Mouse (Mus musculus) MN1 (cell line): ENCODE data around the gene Galnt9.

Experiments used
- DNase-seq: peaks from one replicate; pipeline ENCODE4 v3.0.0-alpha.2; 2016; ENCODE audit warnings: low spot score

Gene Galnt9

GRCm38 (mm10) chr5:110543951-110544690 is at the start of gene Galnt9:
Gene Galnt9, plus strand, starts transcription at chr5:110544355.
- no peak for DNase-seq

DNA sequence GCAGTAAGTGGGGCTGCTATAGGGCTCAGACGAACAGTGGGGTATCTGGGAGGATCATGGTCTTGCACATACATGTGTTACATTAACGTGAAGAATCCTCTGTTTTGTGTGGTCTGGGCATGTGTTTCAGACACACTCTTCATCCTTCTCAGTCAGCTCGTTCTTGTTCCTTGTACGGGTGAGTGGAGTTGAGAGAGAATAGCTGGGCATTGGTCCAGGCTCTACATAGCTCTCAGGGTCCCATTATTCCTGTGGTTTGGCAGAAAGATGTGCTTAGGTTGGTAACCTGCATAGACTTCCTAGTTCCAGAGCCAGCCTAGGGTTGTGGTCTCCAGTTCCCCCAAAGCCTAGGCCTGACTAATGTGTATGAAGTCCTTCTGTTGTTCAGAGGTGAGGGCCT is 49.8 kb upstream of the Galnt9 start:
- DNase-seq = no peak

- DNase-seq = no peak
Measured at GRCm38 (mm10) chr5:110495051-110495450, 49.1 kb upstream of the Galnt9 start.

DNA sequence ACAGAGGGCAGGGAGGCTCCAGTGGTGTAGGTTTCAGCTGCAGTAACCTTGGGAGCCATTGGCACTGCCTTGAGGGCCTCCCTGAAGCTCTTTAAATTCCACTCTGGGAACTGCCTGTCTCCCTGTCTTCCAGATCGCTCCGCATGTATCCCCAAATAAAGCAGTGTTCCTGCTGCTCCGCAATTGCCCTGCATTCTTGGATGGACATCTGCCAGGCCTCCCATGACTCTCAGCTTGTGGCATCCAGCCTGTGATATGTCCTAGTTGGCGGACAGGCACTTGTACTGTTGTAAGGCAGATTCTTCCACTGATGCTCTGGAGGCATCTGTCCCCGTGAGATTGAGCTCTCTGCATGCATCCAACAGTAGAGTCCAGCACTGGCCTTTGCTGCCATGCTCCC is 46.6 kb upstream of the Galnt9 start:
- DNase-seq = peak; percentile 23

DNA sequence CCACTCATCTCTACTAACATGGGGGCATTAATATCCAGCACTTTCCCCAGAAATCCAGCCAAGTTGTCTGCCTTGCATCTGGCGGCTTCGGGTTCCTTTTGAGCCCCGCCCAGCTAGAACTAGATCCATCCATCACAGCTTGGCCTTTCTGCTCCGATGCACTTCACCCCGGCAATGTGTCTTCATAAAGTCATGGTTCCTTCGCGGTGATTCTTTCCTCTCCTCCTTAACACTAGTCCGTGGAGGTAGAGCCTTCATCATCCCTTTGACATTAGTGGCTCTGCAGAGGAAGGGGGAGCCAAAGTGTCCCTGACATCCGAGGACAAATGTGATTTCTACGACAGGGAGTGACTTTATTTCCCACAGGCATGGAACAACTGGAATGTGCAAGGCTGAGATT is 46.1 kb upstream of the Galnt9 start:
- DNase-seq = no peak

- no peak for DNase-seq
Measured at GRCm38 (mm10) chr5:110500233-110500632, 43.9 kb upstream of the Galnt9 start.

DNA sequence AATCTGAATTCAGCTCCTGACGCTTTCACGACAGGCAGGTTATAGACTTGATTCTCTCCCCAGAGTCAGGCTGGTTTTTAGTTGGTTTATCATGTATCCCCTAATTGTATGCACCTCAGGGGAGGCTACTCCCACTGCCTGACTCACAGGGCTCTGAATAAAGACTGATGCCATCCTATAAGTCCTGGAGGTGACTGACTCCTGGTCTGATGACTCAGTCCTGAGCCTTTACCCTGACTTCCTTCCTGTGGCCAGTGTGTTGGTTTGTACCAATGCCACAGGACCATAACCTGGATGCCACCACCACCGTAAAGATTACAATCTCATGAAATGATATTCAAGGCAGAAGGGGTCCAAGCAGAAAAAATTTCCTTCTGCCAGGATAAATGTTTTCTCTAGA is 40.8 kb upstream of the Galnt9 start:
- no peak for DNase-seq

DNA sequence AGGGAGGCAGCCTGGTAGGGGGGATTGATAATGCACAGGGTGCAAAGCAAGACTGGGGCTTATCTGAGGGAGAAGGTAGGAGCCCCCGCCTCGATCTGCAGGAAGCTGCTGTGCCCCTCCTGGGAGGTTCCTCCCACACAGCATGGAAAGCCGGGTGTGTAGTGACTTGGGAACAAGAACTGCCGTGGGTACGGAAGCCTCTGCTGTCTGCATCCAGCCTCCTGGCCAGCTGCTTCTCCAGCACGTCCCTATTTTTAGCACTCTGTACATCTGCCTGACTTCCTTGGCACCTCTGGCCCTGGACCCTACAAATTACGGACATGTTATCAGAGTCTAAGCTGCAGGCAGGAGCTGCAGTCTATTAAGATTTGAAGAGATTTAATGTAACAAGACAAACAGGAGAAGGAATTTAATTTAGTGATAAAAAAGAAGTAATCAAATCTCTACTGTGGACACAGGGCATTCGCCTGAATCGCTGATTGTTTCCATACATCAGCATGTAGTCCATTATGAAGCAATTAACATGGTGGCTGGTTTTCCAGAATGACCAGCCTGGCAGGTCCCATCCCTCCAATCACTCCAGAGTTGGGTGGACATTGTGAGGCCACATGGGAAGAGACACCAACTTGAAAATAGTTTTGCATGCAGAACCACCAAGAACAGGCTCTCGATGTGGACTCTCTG is 38.4 kb upstream of the Galnt9 start:
- DNase-seq = peak; percentile 54

- DNase-seq = no peak
Measured at GRCm38 (mm10) chr5:110506295-110506616, 37.9 kb upstream of the Galnt9 start.

DNA sequence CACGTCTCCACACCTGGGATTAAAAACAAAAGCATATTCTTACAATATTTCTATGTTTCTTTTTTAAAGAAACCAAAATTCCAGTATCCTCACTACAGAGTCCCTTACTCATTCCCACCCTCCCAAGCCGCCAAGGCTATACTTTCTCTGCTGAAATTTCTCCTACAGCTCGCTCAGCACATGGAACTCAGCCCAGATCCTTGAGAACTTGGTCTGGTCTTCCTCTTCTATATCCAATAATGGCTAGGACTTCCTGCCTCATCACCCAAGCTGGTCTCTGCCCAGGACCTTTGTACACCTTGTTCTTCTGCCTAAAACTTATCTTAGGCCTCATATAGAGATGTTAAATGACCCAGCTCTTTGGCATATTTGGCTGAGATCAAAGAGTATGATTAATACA is 37.3 kb upstream of the Galnt9 start:
- DNase-seq = no peak

DNA sequence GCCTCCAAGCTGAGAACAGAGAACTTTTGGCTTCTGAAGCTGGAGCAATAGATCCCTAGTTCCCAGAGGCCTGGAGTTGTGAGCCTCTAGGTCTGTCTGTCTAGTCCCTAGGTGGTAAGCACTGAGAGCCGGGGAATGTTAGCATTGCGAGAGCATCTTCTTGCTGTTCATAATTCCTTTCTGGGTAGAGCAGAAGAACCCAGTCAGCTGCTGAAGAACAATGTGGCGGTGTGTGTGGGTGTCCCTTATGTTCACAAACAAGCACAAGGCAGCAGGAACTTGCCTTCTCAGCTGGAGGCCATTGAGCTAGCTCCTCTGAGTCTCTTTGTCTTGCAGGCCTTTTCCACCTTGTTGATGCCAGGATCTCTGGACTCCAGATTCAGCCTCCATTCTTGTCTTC is 36.2 kb upstream of the Galnt9 start:
- DNase-seq = no peak

DNA sequence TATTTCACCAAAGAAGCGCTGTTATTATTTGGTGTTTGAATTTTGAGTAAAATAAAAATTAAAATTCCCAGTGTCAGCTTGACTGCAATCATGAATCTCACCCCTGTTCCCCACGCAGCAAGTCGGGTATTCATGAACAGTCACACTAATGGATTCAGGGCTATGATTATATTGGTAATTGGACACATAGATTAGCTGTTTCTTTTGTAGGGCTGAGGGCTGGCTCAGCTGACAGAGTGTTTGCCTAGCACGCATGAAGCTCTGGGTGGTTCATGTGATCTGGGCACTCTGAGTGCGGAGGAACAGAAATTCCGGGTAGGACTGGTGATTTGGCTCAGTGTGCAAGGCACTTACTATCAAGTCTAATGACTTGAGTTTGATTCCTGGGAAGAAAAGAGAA is 33.8 kb upstream of the Galnt9 start:
- DNase-seq = no peak

DNA sequence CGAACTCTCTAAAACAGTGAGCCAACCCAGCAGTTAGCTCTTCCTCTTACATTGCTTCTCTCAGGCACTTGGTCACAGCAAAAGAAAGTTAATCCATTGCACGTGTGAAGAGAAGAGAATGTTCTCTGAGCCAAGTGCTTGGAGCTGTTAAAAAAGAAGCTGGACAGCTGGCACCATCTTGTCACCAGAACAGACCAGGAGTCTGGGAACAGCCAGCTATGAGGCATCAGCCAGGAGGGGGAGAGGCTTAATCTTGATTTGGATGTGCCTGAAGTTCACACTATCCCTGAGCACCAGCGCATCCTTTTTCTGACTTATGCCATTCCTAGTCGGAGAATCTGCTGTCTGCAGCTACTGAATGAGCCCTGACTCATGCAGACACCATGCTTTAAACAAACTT is 30.4 kb upstream of the Galnt9 start:
- no peak for DNase-seq

DNA sequence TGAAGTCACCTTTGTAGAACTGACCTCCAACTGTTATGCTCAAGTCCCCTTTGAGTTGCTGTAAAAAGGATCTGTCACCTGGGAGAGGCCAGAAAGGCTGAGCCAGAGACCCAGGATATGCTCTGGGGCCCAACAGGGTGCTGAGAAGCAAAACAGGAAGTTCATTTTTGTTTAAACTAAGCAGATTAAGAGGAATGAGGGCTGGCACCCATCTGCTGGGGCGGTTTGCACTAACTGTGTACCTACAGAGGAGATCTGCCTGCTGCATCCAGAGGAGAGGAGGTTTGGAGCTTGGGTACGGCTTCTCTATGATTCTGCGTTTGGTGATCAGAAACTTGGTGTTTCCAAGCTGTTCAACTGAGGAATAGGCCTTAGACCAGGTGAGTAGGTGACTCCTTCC is 29.5 kb upstream of the Galnt9 start:
- no peak for DNase-seq

GRCm38 (mm10) chr5:110516390-110516789 is 27.8 kb upstream of the Galnt9 start:
- DNase-seq = no peak

GRCm38 (mm10) chr5:110518086-110518783 is 25.9 kb upstream of the Galnt9 start:
- no peak for DNase-seq

GRCm38 (mm10) chr5:110520974-110521373 is 23.2 kb upstream of the Galnt9 start:
- DNase-seq = no peak

DNA sequence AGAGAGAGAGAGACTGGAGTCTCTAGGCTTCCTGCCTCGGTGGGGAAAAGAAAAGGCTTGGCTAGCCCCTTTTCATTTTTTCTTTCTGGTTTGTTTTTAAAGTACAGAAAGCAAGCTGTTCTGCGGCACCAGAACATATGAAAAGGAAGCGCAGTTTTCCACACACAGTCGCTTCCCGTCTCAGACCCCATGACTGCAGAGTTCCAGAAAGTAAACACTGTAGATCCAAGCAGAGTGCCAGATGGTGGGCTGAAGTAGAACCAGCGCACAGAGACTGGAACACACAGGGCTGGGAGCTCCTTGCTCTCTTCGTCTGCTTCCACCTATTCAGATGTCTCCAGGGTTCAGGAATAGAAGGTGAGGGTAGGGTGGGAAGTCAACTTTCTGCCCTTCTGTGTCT is 22.3 kb upstream of the Galnt9 start:
- no peak for DNase-seq

DNA sequence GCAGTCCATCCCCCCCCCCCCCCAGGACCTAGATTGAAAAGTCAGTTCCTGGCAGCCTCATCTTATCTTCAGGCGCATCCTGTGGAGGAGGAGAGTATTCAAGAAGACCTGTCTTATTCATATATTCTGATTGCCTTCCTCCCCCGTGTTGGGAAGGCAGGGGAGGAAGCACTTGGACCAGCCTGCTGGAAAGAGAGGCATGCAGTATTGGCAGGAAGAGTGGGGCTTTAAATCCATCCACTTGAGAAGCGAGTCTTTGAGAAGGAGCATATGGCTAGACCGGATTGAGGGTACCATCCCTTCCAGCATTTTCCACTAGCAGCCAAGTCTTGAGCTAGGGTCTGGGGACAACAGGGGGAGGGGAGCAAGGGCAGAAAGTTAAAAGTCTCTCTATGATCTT is 20.9 kb upstream of the Galnt9 start:
- DNase-seq = no peak

DNA sequence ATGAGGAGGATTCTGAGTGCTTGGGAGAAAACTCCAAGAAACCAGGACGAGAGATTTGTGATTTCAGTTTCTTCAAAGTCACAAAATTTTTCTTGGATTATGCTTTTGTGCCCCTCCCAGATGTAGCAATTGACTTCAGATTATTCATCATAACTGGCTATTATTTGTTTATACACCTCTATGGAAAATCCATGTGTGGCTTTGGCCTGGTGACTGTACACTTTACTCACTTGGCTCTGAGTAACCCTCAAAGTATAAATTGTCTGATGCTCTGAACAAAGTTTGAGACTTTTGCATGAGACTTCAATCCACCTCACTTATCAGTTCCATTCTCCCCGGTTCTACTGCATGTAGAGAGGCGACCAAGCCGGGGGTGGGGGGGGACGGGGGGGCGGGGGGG is 18.5 kb upstream of the Galnt9 start:
- DNase-seq = no peak

DNA sequence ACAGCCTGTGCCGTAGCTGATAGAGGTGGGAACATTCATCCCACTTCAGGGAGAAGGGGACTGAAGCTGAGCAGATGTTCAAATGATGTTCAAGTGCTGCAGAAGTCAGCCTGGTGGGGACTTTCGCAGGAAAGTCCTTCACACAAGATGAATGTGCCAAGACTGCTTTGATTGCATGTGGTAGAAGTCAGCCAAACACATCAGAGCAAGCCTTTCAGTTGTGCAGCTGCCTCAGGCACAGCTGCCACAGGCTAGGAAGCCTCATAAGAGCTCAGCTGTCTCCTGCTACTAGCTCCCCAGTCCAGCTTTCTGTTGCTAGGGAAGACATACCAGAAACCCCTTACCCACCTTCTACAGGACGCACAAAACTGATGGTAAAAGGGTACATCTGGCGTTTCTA is 17.6 kb upstream of the Galnt9 start:
- DNase-seq = no peak

DNA sequence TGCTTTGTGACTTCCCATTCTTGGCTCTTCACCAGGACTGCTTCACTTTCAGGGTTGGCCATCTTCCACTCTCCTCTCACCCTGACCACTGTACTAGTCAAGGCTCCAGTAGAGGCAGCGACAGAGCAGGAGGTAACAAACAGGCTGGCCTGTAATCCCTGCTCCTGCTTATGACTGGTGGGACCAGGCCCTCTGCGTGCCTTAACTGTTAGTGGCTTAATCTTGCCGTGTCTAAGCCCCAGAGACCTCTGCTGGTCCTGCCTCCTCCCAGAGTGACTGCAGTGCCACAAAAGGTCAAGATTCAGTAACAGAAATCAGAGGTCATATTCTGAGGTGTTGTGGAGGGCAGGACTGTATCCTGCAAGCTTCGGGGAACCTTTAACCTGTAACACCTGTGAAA is 13.1 kb upstream of the Galnt9 start:
- no peak for DNase-seq

DNA sequence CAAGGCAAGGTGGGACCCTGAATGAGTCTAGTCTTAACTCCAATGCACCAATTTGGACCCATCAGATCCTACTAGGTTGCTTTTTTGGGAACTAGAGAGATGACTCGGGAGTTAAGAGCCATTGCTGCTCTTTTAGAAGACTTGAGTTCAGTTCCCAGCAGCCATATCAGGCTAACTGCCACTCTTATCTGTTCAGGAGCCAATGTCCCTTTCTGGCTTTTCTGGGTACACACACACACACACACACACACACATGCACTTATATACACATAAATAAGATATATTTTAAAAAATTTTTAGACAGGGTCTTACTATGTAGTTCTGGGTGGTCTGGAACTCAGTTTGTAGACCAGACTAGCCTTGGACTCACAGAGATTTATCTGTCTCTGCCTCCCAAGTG is 9.8 kb upstream of the Galnt9 start:
- DNase-seq = no peak

DNA sequence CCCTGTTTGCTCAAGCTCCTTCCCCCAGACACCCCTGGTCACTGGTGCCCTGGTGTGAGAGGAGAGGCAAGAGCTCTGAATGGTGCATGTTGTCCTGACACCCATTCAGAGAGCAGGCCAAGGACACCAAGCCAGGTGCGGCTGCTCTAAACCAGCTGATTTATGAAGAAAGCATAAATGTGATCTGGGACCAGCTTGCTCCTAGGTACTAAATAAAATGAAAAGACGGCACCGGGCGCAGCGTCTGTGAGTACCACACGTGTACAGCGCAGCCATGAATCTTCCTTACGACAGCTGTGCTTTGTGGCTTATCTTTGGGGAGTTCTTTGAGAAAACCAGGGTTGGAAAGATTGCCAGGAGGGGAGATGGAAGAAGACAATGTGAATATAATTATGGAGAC is 8.2 kb upstream of the Galnt9 start:
- DNase-seq = no peak
